14 mouse cellular contexts compared by ENCODE assay signal in genomic region chr9:96794601-96795000, GRCm38 (mm10). TPM values are rescaled to one million over a fixed set of nuclear protein-coding genes. Genes with fewer than 3 reads are reported as not detected.
DNase-seq lines count a peak whose midpoint lies in the region.
"Had no signal": no experiment of that assay in that cellular context is flagged by ENCODE, and none has a peak within 500 bp of the region (broad histone marks: within the 10 kb centered on the region; RNA-seq: fewer than 3 reads in every experiment).

No protein-coding gene starts in this region.

- DNase-seq in adrenal gland, adult (ENCODE audit: inconsistent age in 2 of 2, low spot score in 1 of 2) = peak; percentile 66 to 83
- no peak for DNase-seq in adrenal gland, postnatal 4 days (ENCODE audit: low spot score in 2 of 2)
- DNase-seq in adrenal gland, adult 8-10 months = peak; percentile 54
- DNase-seq in adrenal gland, postnatal 25 days = no peak
- peak; percentile 54 for DNase-seq in heart, adult 11 months
- no peak for DNase-seq in heart, adult 18-20 months
- DNase-seq in adrenal gland, postnatal 36 days = peak; percentile 34 to 43
- no peak for DNase-seq in kidney, adult 11 months
- DNase-seq: B cell, adult 2 months; cerebellum, adult 11-12 months; cerebellum, adult 2 months; cerebellum, adult 9-10 months; cerebellum, postnatal 25 days; forebrain, postnatal 0 days had no signal

RNA-seq across cellular contexts. Expression of gene Zbtb38, which starts 42.0 kb away (rescaled TPM):
- total RNA-seq in adrenal gland, postnatal 4 days (2021) = 10 to 100 TPM; 42.8 to 43.1 TPM
- 10 to 100 TPM; 55.4 to 88.4 (median 70.5) TPM for total RNA-seq in adrenal gland, adult 8-10 months (2022)
- total RNA-seq in adrenal gland, postnatal 25 days (2021) = 56.5 and 65.6 TPM in 2 replicates
- 10 to 100 TPM; 34.7 to 42.9 TPM for total RNA-seq in heart, adult 18-20 months (2021)
- total RNA-seq in adrenal gland, postnatal 36 days (2021) = 10 to 100 TPM; 56.1 to 75.8 TPM

Comparison
In these comparisons a context has a peak if more than half of its experiments do, and no peak if none do; other contexts are left out.
1. DNase-seq: peak in adrenal gland, adult (2 of 2), adrenal gland, adult 8-10 months (single experiment), heart, adult 11 months (single experiment) and adrenal gland, postnatal 36 days (2 of 2); none in adrenal gland, postnatal 4 days (0 of 2), adrenal gland, postnatal 25 days (single experiment), heart, adult 18-20 months (0 of 2) and kidney, adult 11 months (single experiment).